Mouse (Mus musculus) frontal cortex, postnatal 10 days (tissue): ENCODE measurements at regions not wholly inside any gene's neighbourhood (a gene's known extent, or its start where the extent isn't known, plus 50 kb on each side); places are given as distances from the start of the nearest gene placed in this dataset.

ENCODE experiments used
- DNase-seq, 2 experiments: peaks; one replicate each; pipeline ENCODE4 v3.0.0; 2022; ENCODE audit warnings: low spot score in 2 of 2, mixed read lengths in 1 of 2

GRCm38 (mm10) chr7:117260596-117260995, 120.2 kb upstream of the Xylt1 start:
- DNase-seq, result no peak

GRCm38 (mm10) chr7:117263126-117263525, 117.7 kb upstream of the Xylt1 start:
- DNase-seq, result no peak

GRCm38 (mm10) chr7:117264341-117264740, 116.4 kb upstream of the Xylt1 start:
- DNase-seq, result no peak

- DNase-seq, result no peak
Observed at GRCm38 (mm10) chr7:117268096-117268495, 112.7 kb upstream of the Xylt1 start.

GRCm38 (mm10) chr7:117269263-117269897, 111.4 kb upstream of the Xylt1 start:
- DNase-seq, result no peak

GRCm38 (mm10) chr7:117278388-117278961, 102.3 kb upstream of the Xylt1 start:
- no peak for DNase-seq

GRCm38 (mm10) chr7:117282194-117282593, 98.6 kb upstream of the Xylt1 start:
- no peak for DNase-seq

- DNase-seq, result no peak
Observed at GRCm38 (mm10) chr7:117285206-117285605, 95.6 kb upstream of the Xylt1 start.

- no peak for DNase-seq
Observed at GRCm38 (mm10) chr7:117285985-117286384, 94.8 kb upstream of the Xylt1 start.

GRCm38 (mm10) chr7:117303705-117304104, 77.1 kb upstream of the Xylt1 start:
- no peak for DNase-seq

- no peak for DNase-seq
Observed at GRCm38 (mm10) chr7:117310586-117311200, 70.1 kb upstream of the Xylt1 start.

- no peak for DNase-seq
Observed at GRCm38 (mm10) chr7:117311316-117311715, 69.5 kb upstream of the Xylt1 start.

- no peak for DNase-seq
Observed at GRCm38 (mm10) chr7:117316126-117316805, 64.5 kb upstream of the Xylt1 start.

- peak; percentile 11 to 20 for DNase-seq
Observed at GRCm38 (mm10) chr7:117317362-117317761, 63.4 kb upstream of the Xylt1 start.

GRCm38 (mm10) chr7:117320552-117320951, 60.2 kb upstream of the Xylt1 start:
- DNase-seq, result no peak
